Mouse (Mus musculus): Measurements from ENCODE around the gene Hoxd3. TPM values are rescaled to one million over a fixed set of nuclear protein-coding genes. Genes with fewer than 3 reads are reported as not detected.
A peak's percentile ranks its signal among the peaks of the same experiment; 100 is the strongest.

The Hoxd3 gene
- not detected in 2 replicates for polyA plus RNA-seq (2015; fragmentation: Nextera tagmentation; extraction: Ambion mirVana)

GRCm38 (mm10) chr2:74711721-74712621, at the start of gene Hoxd3, which contains the start of gene Hoxd4:
Gene Hoxd3, plus strand, starts transcription at chr2:74711927.
Gene Hoxd4, plus strand, starts transcription at chr2:74711929.
- H3K9me3 ChIP-seq (ENCODE audit: control insufficient read depth, low read length) = no peaks in the 10 kb centered on the region
- H3K4me1 ChIP-seq (replicated peaks; ENCODE audit: control insufficient read depth, insufficient read depth, low read length) = peaks cover 7% of the 10 kb centered on the region
- H3K27ac ChIP-seq (ENCODE audit: low read length) = no peak within 1 kb of the TSS
- H3K4me2 ChIP-seq (ENCODE audit: low read length) = peak within 1 kb of the TSS; percentile 24
- no peaks in the 10 kb centered on the region for H3K36me3 ChIP-seq (ENCODE audit: control insufficient read depth, insufficient read depth)
- H3K27me3 ChIP-seq (replicated peaks; ENCODE audit: control insufficient read depth, insufficient read depth, low read length) = peaks cover 88% of the 10 kb centered on the region
- H3K4me3 ChIP-seq (replicated peaks; ENCODE audit: low read length) = peak within 1 kb of the TSS; percentile 15; the same call in 1 of the 2 replicates
- under 1% methylated on average over 65 of the region's 65 CpGs for WGBS
- ATAC-seq = no peak
- H3K9ac ChIP-seq (replicated peaks; ENCODE audit: low read depth, low read length) = no peak within 1 kb of the TSS

GRCm38 (mm10) chr2:74663291-74663925, 48.3 kb upstream of the Hoxd3 start:
- Histone ChIP-seq H3K9ac (replicated peaks; ENCODE audit: low read depth, low read length) (no peak overlapping the region), H3K9me3 (ENCODE audit: control insufficient read depth, low read length) (no peaks in the 10 kb centered on the region), H3K27me3 (replicated peaks; ENCODE audit: control insufficient read depth, insufficient read depth, low read length) (peaks cover 77% of the 10 kb centered on the region), H3K27ac (ENCODE audit: low read length) (no peak overlapping the region), H3K4me1 (replicated peaks; ENCODE audit: control insufficient read depth, insufficient read depth, low read length) (peaks cover 9% of the 10 kb centered on the region), H3K36me3 (ENCODE audit: control insufficient read depth, insufficient read depth) (no peaks in the 10 kb centered on the region), H3K4me2 (ENCODE audit: low read length) (no peak overlapping the region), H3K4me3 (replicated peaks; ENCODE audit: low read length) (no peak overlapping the region)
- 4% methylated on average over 18 of the region's 18 CpGs for WGBS
- peak; percentile 50; the same call in 1 of the 2 replicates for ATAC-seq

GRCm38 (mm10) chr2:74666411-74666810, 45.3 kb upstream of the Hoxd3 start:
- no peak overlapping the region for H3K27ac ChIP-seq (ENCODE audit: low read length)
- peaks cover 88% of the 10 kb centered on the region for H3K27me3 ChIP-seq (replicated peaks; ENCODE audit: control insufficient read depth, insufficient read depth, low read length)
- peaks cover 12% of the 10 kb centered on the region for H3K4me1 ChIP-seq (replicated peaks; ENCODE audit: control insufficient read depth, insufficient read depth, low read length)
- H3K9ac ChIP-seq (replicated peaks; ENCODE audit: low read depth, low read length) = no peak overlapping the region
- H3K36me3 ChIP-seq (ENCODE audit: control insufficient read depth, insufficient read depth) = no peaks in the 10 kb centered on the region
- 5% methylated on average over 7 of the region's 7 CpGs for WGBS
- no peak for ATAC-seq
- H3K9me3 ChIP-seq (ENCODE audit: control insufficient read depth, low read length) = no peaks in the 10 kb centered on the region
- H3K4me2 ChIP-seq (ENCODE audit: low read length) = no peak overlapping the region
- no peak overlapping the region for H3K4me3 ChIP-seq (replicated peaks; ENCODE audit: low read length)

- Histone ChIP-seq H3K27me3 (replicated peaks; ENCODE audit: control insufficient read depth, insufficient read depth, low read length) (peaks cover 89% of the 10 kb centered on the region), H3K4me2 (ENCODE audit: low read length) (no peak overlapping the region), H3K9me3 (ENCODE audit: control insufficient read depth, low read length) (no peaks in the 10 kb centered on the region), H3K27ac (ENCODE audit: low read length) (no peak overlapping the region), H3K4me3 (replicated peaks; ENCODE audit: low read length) (no peak overlapping the region), H3K9ac (replicated peaks; ENCODE audit: low read depth, low read length) (no peak overlapping the region), H3K4me1 (replicated peaks; ENCODE audit: control insufficient read depth, insufficient read depth, low read length) (peaks cover 12% of the 10 kb centered on the region), H3K36me3 (ENCODE audit: control insufficient read depth, insufficient read depth) (no peaks in the 10 kb centered on the region)
- ATAC-seq = no peak
- under 1% methylated on average over 36 of the region's 36 CpGs for WGBS
Observed at GRCm38 (mm10) chr2:74667191-74667841, 44.4 kb upstream of the Hoxd3 start.

GRCm38 (mm10) chr2:74667842-74668357, 43.8 kb upstream of the Hoxd3 start, which contains the start of gene Hoxd13:
Gene Hoxd13, plus strand, starts transcription at chr2:74668310.
- WGBS = 0% methylated on average over 19 of the region's 51 CpGs
- peak within 1 kb of the TSS; percentile 19 for H3K4me3 ChIP-seq (replicated peaks; ENCODE audit: low read length)
- peak; percentile 57; the same call in 1 of the 2 replicates for ATAC-seq
- no peak within 1 kb of the TSS for H3K9ac ChIP-seq (replicated peaks; ENCODE audit: low read depth, low read length)
- H3K27ac ChIP-seq (ENCODE audit: low read length) = no peak within 1 kb of the TSS
- H3K27me3 ChIP-seq (replicated peaks; ENCODE audit: control insufficient read depth, insufficient read depth, low read length) = peaks cover 90% of the 10 kb centered on the region
- H3K9me3 ChIP-seq (ENCODE audit: control insufficient read depth, low read length) = no peaks in the 10 kb centered on the region
- no peaks in the 10 kb centered on the region for H3K36me3 ChIP-seq (ENCODE audit: control insufficient read depth, insufficient read depth)
- H3K4me1 ChIP-seq (replicated peaks; ENCODE audit: control insufficient read depth, insufficient read depth, low read length) = peaks cover 16% of the 10 kb centered on the region
- peak within 1 kb of the TSS; percentile 45 for H3K4me2 ChIP-seq (ENCODE audit: low read length)

GRCm38 (mm10) chr2:74668370-74669229, 43.1 kb upstream of the Hoxd3 start:
- Histone ChIP-seq H3K4me3 (replicated peaks; ENCODE audit: low read length) (peak overlapping the region; percentile 19), H3K4me1 (replicated peaks; ENCODE audit: control insufficient read depth, insufficient read depth, low read length) (peaks cover 17% of the 10 kb centered on the region), H3K27ac (ENCODE audit: low read length) (no peak overlapping the region), H3K9ac (replicated peaks; ENCODE audit: low read depth, low read length) (no peak overlapping the region), H3K9me3 (ENCODE audit: control insufficient read depth, low read length) (no peaks in the 10 kb centered on the region), H3K36me3 (ENCODE audit: control insufficient read depth, insufficient read depth) (no peaks in the 10 kb centered on the region), H3K4me2 (ENCODE audit: low read length) (peak overlapping the region; percentile 45), H3K27me3 (replicated peaks; ENCODE audit: control insufficient read depth, insufficient read depth, low read length) (peaks cover 91% of the 10 kb centered on the region)
- ATAC-seq = peak; percentile 51; the same call in 1 of the 2 replicates
- under 1% methylated on average over 59 of the region's 74 CpGs for WGBS

- Histone ChIP-seq H3K27ac (ENCODE audit: low read length) (no peak overlapping the region), H3K9ac (replicated peaks; ENCODE audit: low read depth, low read length) (no peak overlapping the region), H3K4me1 (replicated peaks; ENCODE audit: control insufficient read depth, insufficient read depth, low read length) (peaks cover 17% of the 10 kb centered on the region), H3K9me3 (ENCODE audit: control insufficient read depth, low read length) (no peaks in the 10 kb centered on the region), H3K4me2 (ENCODE audit: low read length) (no peak overlapping the region), H3K36me3 (ENCODE audit: control insufficient read depth, insufficient read depth) (no peaks in the 10 kb centered on the region), H3K27me3 (replicated peaks; ENCODE audit: control insufficient read depth, insufficient read depth, low read length) (peaks cover 91% of the 10 kb centered on the region), H3K4me3 (replicated peaks; ENCODE audit: low read length) (no peak overlapping the region)
- ATAC-seq = no peak
- 0% methylated on average over 3 of the region's 3 CpGs for WGBS
Observed at GRCm38 (mm10) chr2:74669230-74669578, 42.5 kb upstream of the Hoxd3 start.

- H3K36me3 ChIP-seq (ENCODE audit: control insufficient read depth, insufficient read depth) = no peaks in the 10 kb centered on the region
- H3K4me1 ChIP-seq (replicated peaks; ENCODE audit: control insufficient read depth, insufficient read depth, low read length) = peaks cover 17% of the 10 kb centered on the region
- no peak overlapping the region for H3K9ac ChIP-seq (replicated peaks; ENCODE audit: low read depth, low read length)
- H3K4me2 ChIP-seq (ENCODE audit: low read length) = no peak overlapping the region
- no peak overlapping the region for H3K4me3 ChIP-seq (replicated peaks; ENCODE audit: low read length)
- H3K27ac ChIP-seq (ENCODE audit: low read length) = no peak overlapping the region
- no peak for ATAC-seq
- peaks cover 91% of the 10 kb centered on the region for H3K27me3 ChIP-seq (replicated peaks; ENCODE audit: control insufficient read depth, insufficient read depth, low read length)
- no peaks in the 10 kb centered on the region for H3K9me3 ChIP-seq (ENCODE audit: control insufficient read depth, low read length)
- WGBS = 3% methylated on average over 14 of the region's 14 CpGs
Observed at GRCm38 (mm10) chr2:74669650-74670235, 42.0 kb upstream of the Hoxd3 start.

Measured in forebrain, embryonic 16.5 days (tissue).